Mouse (Mus musculus) right cerebral cortex, postnatal 14 days (tissue): Measurements from ENCODE around the gene Xkr7.

Source experiments
- DNase-seq: peaks from one replicate; pipeline ENCODE4 v3.0.0; 2022

Xkr7 gene

DNA sequence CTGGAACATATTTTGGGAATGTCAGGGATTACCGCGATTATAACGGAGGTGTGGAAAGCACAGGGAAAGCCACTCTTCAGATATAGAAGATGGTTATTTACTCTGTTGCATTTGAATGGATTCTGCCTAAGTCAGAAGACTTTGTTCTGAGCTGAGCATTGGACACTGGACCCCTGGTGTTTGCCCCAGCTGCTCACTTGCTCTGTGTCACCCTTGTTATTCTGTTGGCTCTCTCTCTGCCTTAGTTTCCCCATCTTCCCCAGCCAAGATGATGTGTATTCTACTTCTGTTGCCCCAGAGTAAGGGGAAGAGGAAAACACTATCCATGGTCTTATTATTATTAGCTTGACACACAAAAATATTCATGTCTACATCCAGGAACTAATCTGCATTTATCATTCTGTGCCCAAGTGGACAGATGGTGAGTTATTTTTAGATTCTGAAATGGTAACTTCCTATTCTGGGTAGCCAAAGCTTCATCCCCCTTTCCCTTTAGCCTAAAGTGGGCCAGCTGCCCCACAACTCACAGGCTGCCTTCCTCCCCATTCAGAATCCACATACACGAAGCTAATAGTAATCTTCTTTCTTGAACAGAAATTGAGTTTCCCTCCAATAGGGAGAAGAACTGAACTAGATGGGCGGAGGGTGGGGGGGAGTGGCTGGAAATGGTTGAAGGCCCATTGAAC lies 2.0 kb downstream of the Xkr7 start:
- DNase-seq: no peak

DNA sequence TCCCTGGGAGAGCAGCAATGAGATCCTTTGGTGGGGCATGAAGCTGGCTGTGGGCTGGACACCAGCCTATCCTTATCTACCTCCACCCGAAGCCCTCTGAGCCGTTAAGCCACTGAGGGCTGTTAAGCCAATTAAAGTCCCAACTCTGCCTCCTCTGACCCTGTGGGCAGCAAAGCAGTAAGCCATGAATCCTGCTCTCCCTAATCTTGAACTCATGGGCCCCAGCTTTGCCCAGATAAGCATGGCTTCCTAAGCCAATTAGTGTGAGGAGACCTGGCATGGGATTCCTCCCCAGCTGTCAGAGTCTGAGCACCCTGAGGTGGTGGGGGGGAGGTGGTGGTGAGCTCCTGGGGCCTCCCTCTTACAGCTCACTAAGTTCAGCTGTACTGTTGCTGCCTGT lies 5.0 kb downstream of the Xkr7 start:
- no peak for DNase-seq

DNA sequence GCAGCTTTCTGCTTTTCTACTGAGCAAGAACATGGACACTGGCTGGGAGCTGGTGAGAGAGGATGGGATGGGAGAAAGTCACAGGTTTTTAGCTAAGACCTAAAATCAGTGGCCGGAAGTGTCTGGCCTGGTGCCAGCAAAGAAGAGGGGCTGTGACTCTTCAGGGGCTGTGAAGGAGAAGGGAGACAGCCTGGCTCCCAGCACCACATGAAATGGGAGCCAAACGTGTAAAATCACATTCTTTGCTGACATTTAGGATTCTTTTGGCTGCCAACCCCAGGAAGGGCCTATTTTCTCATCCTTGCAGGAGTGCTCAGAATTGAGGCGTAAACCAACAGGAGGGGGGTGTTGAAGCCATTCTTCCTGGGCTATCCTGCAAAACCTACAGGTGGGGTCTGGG lies 12.2 kb downstream of the Xkr7 start:
- no peak for DNase-seq

DNA sequence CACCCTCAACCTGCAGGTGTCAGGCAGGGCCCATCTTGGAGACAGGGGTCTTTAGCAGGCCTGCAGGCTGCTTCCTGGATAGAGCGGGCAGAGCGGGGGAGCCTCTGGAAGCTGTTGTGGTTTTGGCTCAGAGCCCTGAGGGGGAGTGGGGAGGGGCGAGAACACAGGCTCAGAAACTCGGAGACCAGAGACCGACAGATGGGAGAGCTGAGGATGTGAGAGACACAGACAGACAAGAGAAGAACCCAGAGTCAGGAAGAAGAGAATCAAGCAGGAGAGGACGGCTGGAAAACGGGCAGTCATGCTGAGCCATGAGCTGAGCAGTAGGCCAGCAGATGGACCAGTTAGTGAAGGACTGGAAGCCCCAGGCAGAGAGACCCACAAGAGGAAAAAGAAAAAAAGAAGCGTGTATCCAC lies 14.2 kb downstream of the Xkr7 start:
- peak; percentile 65 for DNase-seq

DNA sequence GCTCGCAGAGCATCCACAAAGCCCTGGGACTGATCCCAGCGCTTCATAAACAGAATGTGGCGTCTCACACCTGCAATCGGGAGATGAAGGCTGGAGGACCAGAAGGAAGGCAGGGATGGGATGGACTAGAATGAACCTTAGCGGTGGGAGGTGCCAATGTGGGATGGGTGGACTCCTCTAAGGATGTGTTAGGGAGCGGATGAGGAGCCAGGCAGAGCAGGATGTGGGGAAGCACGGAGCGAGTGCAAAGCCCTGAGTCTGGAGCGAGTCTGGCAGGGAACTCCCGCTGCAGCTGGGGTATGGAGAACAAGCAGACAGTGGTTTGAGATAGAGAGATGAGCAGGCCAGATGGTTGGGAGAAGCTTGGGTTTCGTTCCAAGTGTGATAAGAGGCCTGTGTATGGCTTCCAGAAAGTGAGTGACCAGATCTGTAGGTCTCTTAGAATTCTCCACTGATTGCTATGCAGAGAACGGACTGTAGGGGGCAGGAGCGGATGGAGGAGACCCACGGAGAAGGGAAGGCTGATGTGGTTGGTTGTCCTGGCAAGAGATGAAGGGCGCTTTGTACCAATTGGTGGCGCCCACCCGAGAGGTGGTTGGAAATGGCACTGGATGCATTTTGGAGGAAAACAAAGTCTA lies 16.3 kb downstream of the Xkr7 start:
- peak; percentile 65 for DNase-seq

DNA sequence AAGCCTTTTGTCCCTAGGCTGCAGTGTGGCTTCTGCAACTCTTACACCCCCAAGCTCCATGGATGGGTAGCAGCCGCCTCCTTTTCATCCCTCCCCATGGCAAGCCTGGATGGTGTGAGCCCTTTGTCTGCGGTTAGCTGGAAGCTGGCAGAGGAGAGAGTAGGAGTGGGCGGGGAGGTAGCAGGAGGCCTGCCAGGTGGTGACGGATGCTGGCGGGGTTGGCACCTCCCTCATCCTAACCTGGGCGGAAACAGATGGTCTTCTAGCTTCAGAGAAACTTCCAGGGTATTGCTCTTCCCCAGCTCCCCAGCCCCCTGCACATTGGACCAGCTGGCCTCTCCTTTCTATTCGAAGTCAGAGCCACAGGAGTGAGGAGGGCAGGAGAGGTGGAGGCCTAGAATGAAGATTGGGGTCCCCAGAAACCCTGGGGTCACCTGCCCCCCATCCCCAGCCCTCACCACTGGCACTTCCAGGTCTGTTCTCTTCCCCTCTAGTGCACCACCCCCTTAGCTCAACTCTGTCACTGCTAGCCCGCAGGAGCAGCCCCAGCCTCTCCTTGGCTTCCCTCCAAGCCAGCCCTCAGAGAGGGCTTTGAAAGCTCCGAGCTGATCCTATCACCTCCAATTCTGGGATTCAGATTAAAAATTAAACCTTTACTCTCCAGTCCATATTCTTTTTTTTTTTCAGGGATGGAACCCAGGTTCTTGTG lies 17.8 kb downstream of the Xkr7 start:
- DNase-seq: no peak

DNA sequence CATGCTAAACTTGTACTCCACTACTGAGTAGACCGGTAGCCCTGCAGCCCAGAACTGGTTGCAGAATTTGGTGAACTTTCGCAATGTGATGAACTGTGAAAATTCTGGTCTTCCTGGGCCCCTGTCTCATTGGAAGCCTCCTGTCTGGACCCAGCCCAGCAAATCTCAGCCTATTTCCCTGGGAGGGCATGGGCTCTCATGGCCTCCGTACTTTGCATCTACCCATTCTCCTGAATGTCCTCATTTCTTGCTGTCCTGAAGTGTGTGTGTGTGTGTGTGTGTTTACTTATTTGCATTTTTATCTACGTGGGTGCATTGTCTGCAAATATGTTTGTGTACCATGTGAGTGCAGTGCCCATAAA lies 18.3 kb downstream of the Xkr7 start:
- no peak for DNase-seq

DNA sequence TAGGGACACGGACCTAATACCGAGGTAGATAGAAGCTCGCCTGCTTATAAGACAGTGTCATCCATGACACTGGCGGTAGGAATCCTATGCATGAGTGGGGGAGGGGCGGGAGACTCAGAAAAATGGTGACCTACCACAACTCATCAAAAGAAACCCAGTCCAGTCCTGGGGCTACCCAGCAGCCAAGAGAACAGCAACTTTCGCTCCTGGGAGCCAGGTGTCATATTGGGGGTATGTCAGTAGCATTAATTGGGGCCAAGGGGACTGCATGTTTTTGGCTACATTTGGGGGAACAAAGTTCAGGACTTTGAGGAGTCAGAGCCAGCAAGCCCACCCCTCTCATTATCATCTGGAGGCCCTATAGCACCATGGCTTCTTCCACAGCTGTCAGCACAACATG lies 19.4 kb downstream of the Xkr7 start:
- no peak for DNase-seq

DNA sequence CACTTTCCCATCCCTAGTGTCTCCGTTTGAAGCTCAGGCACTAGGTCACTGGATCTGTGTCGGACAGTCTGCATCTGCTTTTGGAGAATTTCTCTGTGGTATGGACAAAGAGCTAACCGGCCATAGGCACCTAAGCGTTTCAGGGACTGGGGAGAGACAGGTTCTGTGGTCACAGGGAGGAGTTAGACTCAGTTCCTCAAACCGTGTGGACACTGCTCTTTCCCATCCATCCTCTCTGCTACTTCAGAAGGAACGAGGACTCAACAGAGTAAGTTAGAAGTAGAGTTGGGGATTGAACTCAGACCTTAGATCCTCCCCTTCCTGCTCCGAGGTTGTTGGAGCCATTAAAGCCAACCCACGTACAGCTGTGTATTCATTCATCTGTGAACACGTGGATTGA lies 19.9 kb downstream of the Xkr7 start:
- DNase-seq: no peak

DNA sequence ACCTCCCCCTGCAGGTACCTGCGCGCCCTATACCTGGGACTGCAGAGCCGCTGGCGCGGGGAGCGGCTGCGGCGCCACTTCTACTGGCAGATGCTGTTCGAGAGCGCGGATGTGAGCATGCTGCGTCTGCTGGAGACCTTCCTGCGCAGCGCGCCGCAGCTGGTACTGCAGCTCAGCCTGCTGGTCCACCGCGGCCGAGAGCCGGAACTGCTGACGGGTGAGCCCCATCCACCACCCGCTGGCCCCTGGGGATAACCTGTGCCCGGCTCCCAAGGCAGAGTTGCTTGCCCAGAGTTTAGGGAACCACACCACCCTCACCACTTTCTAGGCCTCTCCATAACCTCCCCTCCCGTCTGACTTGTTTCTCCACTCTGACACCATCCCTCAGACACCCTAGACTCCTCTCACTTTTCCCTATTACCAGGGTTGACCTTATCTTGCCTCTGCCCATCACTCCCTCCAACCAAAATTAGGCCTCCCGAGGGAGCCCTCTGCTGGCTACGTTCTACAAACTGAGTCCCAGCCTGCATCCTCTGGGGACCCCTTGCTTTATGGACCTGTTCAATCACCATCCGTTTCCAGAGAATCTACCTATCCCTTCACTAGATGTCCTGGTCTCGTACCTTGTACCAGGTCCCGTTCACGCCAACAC lies 21.2 kb downstream of the Xkr7 start:
- DNase-seq: no peak

DNA sequence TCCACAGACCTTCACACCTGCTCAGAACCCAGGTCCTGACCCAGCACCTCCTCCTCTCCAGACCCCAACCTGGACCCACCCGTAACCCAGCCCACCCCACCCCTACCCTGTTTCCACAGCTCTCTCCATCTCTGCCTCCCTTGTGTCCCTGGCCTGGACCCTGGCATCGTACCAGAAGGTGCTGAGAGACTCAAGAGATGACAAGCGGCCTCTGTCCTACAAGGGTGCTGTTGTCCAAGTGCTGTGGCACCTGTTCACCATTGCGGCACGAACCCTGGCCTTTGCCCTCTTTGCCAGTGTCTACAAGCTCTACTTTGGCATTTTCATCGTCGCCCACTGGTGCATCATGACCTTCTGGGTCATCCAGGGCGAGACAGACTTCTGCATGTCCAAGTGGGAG lies 22.2 kb downstream of the Xkr7 start:
- no peak for DNase-seq

DNA sequence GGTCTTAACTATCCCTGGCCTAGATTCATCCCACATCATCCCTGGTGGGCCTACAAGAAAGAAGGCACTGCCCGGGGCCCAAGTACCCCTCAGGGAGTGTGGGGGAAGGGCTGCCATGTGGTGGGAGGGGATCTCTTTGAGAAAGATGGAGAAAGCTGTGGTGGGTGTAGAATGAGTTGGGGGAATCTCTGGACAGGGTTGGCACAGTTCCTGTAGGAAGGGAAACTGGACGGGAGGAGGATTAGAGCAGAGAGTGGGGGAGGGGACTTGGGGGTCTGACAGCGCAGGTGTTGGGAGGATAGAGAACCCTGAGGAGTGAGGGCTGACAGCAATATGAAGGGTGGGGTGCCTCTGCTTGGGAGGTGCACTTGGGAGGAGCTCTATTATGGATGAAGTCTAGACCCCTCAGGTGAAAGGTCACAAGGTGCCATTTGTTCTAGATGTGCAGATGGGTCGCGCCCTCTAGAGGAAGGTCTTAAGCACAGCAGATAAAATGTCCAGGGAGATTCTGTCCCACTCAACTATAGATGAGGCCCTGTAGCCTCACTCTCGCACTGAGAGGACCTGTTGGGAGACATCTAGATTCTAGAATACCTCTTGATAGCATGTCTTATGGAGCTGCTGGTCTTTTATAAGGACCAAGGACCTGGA lies 23.7 kb downstream of the Xkr7 start:
- no peak for DNase-seq

DNA sequence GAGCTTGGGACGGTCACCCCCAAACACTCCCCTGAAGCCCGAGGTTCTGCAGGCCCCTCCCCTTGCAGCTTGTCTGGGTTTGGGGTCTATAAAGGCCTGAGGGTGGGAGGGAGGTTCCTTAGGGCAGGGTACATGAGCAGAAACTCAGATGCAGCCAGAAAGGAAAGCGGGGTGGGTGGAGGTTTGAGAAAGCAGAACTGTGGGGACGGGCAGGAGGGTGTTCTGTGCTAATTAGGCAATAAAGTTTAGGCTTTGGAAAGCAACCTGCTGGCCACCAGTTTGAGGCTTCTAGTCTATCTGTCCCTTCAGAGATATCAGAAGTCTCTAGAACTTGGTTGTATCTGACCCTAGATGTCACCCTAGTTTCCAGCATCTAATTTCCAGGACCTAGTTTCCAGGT lies 26.7 kb downstream of the Xkr7 start:
- DNase-seq: no peak

DNA sequence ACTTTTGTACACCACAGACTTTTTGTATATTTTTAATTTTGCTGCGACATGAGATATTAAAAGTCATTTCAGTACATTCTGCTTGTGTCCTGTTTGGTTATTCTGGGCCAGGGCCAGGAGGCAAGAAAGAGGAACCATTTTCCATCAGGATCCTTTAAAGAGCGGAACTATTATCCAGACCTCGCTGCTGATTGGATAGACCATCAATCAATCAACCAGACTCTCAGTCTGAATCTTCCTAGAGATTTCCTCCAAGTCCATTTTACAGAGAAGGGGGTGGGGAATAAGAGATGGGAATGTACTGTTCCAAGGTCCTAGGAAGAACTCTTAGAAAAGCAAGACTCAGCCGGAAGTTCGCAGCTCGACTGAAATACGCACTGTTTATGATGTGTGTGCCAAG lies 28.6 kb downstream of the Xkr7 start:
- DNase-seq: no peak

DNA sequence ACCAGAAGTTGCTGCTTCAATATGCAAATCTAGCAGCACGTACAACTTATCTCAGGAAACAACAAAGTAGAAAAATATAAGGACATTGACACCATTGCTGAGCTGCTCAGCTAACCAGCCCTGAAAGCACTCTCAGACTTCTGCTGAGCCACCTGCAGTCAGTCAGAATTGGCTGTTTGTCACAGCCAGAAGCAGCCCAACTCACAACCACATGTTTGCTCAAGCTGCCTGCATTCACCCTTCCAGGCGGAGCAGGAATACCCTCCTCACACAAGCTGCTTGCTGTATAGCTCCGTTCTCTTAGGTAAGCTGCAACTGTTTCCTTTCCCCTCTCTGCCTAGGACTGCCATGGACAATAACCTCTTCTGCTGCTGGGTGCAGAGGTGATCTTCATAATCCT lies 31.7 kb downstream of the Xkr7 start:
- no peak for DNase-seq

DNA sequence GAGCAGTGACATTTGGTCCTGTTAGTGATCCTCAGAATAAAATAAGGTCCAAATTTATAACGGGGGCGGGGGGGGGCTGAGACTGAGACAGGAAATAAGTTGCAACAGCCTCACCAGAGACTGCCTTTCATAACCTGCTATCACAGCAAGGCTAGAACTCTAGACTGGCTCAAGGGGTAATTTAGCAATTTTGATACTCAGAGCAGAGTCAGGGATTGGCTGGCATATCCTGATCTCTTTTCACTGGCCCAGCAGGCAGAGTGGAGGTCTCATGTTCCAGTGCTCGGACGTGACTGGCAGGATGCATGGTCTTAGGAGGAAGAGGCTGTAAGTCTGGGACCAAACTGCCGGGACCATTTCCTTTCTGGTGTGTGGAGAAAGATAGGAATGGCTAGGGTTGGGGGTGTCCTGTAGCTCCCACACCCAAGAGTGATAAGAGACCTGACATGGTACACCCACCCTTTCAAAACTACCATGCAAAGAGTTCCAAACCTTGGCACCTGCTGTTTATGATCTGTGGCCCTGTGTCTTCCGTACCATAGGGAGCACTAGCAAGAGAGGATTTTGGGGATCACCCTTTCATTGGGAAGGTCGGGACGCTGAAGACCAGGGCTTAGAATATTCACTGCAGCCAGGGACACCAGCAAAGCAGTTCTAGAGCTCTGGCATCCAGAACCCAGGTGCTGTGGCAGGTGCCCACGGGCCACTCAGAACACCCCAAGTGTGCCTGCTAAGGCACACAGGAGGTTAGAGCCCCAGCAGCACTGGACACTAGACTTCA lies 32.7 kb downstream of the Xkr7 start:
- DNase-seq: no peak

DNA sequence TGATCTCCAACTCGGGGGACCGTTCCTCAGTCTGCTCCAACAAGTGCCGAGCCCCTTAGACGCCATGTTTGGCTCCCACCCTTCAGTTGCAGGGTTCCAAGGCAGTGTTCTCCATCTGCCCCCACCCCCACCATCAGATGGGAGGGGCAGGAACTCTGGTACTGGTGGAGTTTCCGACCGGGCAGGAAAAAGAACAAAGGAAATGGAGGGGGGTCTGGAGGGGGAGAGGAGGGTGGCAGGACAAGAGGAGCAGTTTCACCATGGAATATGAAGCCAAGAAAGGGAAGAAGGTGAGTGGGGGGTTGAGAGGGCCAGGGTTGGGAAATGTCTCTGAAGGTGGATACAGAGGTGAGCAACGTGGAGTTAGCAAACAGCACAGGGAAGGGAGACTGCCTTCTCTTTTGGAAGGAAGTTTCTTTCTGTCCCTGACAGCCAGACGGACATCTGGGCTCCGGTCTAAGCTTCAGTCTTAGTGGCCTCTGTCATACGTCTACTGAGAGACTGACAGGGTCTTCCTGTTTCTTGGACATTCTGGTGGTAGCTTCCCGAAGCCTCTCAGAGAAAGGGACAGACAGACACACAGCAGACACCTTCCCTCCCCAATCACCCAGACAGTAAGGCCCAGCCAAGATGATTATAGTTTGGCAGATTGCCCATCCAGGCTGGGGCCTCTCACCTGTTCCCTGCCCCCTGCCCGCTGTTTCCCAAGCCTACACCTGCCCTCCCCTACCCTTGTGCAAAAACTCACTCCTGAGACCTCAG lies 34.3 kb downstream of the Xkr7 start, which contains the start of gene Ccm2l:
TSS of gene Ccm2l (plus strand) at position 209 of the 762 bp plus-strand sequence.
- DNase-seq: no peak

DNA sequence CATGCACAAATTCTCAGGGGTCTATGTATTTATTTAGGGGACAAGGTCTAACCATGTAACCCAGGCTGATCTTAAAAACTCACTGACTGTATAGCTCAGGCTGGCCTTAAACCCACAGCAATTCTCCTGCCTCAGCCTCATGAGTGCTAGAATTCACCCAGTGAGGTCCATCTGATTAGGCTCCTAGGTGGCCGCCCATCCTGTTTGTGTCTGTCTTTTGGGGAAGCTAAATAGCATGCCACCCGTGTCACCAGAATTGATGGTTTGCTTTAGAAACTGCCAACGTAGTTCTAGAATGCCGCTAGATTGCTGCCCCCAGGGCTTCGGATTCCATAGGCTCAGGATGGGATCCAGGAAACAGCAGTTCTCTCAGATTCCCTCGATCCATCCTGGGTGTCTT lies 35.3 kb downstream of the Xkr7 start:
- no peak for DNase-seq

DNA sequence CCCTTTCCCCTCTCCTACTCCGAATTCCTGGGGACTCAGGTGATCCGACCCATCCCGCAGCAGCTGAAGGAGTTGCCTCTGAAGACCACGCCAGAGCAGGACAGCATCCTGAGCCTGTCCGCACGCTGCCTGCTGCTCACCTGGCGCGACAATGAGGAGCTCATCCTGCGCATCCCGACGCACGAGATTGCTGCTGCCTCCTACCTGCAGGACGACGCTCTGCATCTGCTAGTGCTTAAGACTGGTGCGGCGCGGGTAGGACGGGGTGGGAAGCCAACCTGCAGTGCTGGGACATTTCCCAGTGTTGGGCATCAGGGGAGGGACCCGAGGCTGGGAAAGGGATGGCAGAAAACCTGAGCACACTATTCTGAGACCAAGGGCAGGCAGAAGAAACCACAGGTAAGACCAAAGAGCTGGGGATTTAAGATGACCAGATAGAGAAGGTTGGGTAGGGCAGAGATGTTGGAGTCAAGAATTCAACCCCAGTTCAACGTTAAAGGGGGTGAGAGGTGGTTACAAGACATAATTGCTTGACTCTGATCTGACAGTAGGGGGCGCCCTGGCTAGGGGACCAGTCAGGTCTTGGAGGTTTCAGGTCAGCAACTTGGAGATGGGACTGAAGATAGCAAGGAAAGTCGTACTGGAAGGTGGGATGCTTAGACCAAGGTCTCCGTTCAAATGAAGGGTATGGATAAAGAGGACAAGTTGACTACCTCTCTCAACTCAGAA lies 39.3 kb downstream of the Xkr7 start:
- no peak for DNase-seq

DNA sequence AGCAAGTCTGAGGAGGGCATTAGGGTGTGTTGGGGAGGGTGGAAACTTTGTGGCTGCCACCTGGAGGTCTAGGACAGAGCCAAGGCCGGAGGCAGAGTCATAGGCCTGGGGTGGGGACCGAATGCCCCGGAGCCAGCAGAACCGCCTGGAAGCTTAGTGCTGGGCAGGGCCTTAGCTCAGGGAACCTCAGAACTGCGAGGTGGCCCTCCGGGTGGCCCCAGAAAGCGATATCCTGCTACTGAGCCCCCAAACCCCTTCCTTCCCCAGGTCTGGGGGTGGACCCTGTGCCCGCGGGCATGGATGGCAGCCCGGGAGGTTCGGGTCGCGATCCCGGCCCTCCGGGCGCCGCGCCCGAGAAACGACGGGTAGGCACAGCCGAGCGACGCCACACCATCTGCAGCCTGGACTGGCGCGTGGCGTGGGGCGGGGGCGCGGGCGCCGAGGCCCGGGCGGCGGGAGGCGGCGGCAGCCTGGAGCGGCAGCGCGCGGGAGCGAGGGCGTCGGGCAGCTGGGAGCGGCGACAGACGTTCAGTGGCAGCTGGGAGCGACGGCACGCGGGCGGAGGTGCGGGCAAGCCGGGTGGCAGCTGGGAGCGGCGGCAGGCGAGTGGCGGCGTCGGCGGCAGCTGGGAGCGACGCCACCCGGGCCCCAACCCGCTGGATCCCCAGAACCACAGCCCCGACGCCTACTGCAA lies 40.0 kb downstream of the Xkr7 start:
- peak; percentile 73 for DNase-seq
